Mouse (Mus musculus) spleen, adult 2 months (tissue): ENCODE measurements at regions not wholly inside any gene's neighbourhood (a gene's known extent, or its start where the extent isn't known, plus 50 kb on each side); places are given as distances from the start of the nearest gene placed in this dataset.

Experiments
- DNase-seq, 2 experiments: peaks; one replicate each; pipeline versions ENCODE4 v3.0.0 to v3.0.0-alpha.2; 2012 to 2021; ENCODE audit warnings: low spot score in 2 of 2, low read depth in 1 of 2
- H3K27ac ChIP-seq: fragments of 200-500 bp; 2 replicates; pipeline ENCODE4 v1.5.1; 2012; ENCODE audit warnings: low read length, inconsistent platforms; ENCODE audit not compliant: insufficient read depth
- H3K27me3 ChIP-seq: fragments of 200-500 bp; 2 replicates; pipeline ENCODE4 v1.6.1; 2012; ENCODE audit warnings: mild to moderate bottlenecking, moderate library complexity, low read length, inconsistent platforms; ENCODE audit not compliant: control insufficient read depth, insufficient read depth
- H3K36me3 ChIP-seq: fragments of 200-500 bp; 2 replicates; pipeline ENCODE4 v1.6.1; 2012; ENCODE audit warnings: mild to moderate bottlenecking, low read length, inconsistent platforms; ENCODE audit not compliant: control insufficient read depth, insufficient read depth
- H3K4me1 ChIP-seq: fragments of 200-500 bp; 2 replicates; pipeline ENCODE4 v1.6.1; 2011; ENCODE audit warnings: inconsistent platforms; ENCODE audit not compliant: control insufficient read depth, insufficient read depth, insufficient read length
- H3K4me3 ChIP-seq: fragments of 200-500 bp; 2 replicates; pipeline ENCODE4 v1.5.1; 2011; ENCODE audit warnings: mild to moderate bottlenecking, inconsistent platforms; ENCODE audit not compliant: insufficient read depth, insufficient read length; ENCODE audit errors: extremely low read depth
- CTCF ChIP-seq: fragments of 200-500 bp; IDR thresholded peaks from 2 replicates; pipeline ENCODE4 v1.5.1; 2011; ENCODE audit warnings: mild to moderate bottlenecking, inconsistent platforms; ENCODE audit not compliant: insufficient read depth, insufficient read length, insufficient replicate concordance; ENCODE audit errors: extremely low read depth
- POLR2A ChIP-seq: fragments of 200-500 bp; IDR thresholded peaks from 2 replicates; pipeline ENCODE4 v1.6.1; 2011; ENCODE audit warnings: low read depth, low read length, inconsistent platforms
- WGBS: fragments of 180-500 bp; shearing (Covaris S2); methylation state at CpG from one replicate; pipeline ENCODE4 v1.1.7; 2018; 5-methylcytosine and 5-hydroxymethylcytosine counted together

GRCm38 (mm10) chr17:66271906-66272305 lies 148.6 kb downstream of the Ddx11 start:
- Histone ChIP-seq H3K36me3 (no peaks in the 10 kb centered on the region), H3K27me3 (no peaks in the 10 kb centered on the region), H3K4me3 (no peak overlapping the region), H3K27ac (no peak overlapping the region), H3K4me1 (no peaks in the 10 kb centered on the region)
- TF ChIP-seq CTCF, result no peak
- TF ChIP-seq POLR2A, result no peak
- 89% methylated on average over 7 of the region's 7 CpGs for WGBS
- no peak for DNase-seq

- Histone ChIP-seq H3K36me3 (no peaks in the 10 kb centered on the region), H3K4me1 (no peaks in the 10 kb centered on the region), H3K27me3 (no peaks in the 10 kb centered on the region), H3K27ac (no peak overlapping the region), H3K4me3 (no peak overlapping the region)
- DNase-seq, result no peak
- TF ChIP-seq POLR2A (no peak), CTCF (no peak)
- WGBS, result 80% methylated on average over 13 of the region's 13 CpGs
These were observed 153.5 kb downstream of the Ddx11 start for GRCm38 (mm10) chr17:66276778-66277177.

GRCm38 (mm10) chr17:66278037-66278436 lies 154.7 kb downstream of the Ddx11 start:
- no peak for TF ChIP-seq CTCF
- TF ChIP-seq POLR2A, result no peak
- WGBS, result 89% methylated on average over 5 of the region's 5 CpGs
- no peak overlapping the region for H3K4me3 ChIP-seq
- no peaks in the 10 kb centered on the region for H3K4me1 ChIP-seq
- no peaks in the 10 kb centered on the region for H3K36me3 ChIP-seq
- no peak for DNase-seq
- H3K27ac ChIP-seq, result no peak overlapping the region
- H3K27me3 ChIP-seq, result no peaks in the 10 kb centered on the region

- WGBS, result 90% methylated on average over 10 of the region's 10 CpGs
- TF ChIP-seq CTCF, result no peak
- TF ChIP-seq POLR2A, result no peak
These were observed 162.0 kb downstream of the Ddx11 start for GRCm38 (mm10) chr17:66285295-66285694.

More at GRCm38 (mm10) chr17:66285295-66285694, 162.0 kb downstream of the Ddx11 start:
- Histone ChIP-seq H3K4me3 (no peak overlapping the region), H3K4me1 (no peaks in the 10 kb centered on the region), H3K27ac (no peak overlapping the region), H3K36me3 (no peaks in the 10 kb centered on the region), H3K27me3 (no peaks in the 10 kb centered on the region; the same call in 1 of the 2 replicates)
- DNase-seq, result no peak
